Mouse (Mus musculus) limb, embryonic 10.5 days (tissue): ENCODE results near the gene Ptpn4. TPM values are rescaled to one million over a fixed set of nuclear protein-coding genes. Genes with fewer than 3 reads are reported as not detected.

Experiments used
- DNase-seq: peaks from one replicate; pipeline ENCODE4 v3.0.0-alpha.2; 2017; ENCODE audit warnings: low spot score
- H3K27ac ChIP-seq: fragments of 300-500 bp; sonication (generic); 2 replicates; pipeline ENCODE4 v1.5.1; 2016; ENCODE audit warnings: mild to moderate bottlenecking
- H3K27me3 ChIP-seq: fragments of 300-500 bp; sonication (generic); 2 replicates; pipeline ENCODE4 v1.6.1; 2016; ENCODE audit warnings: low read depth, mild to moderate bottlenecking; ENCODE audit not compliant: poor library complexity, severe bottlenecking
- H3K36me3 ChIP-seq: fragments of 300-500 bp; sonication (generic); 2 replicates; pipeline ENCODE4 v1.6.1; 2016; ENCODE audit warnings: mild to moderate bottlenecking, moderate library complexity
- H3K4me1 ChIP-seq: fragments of 300-500 bp; sonication (generic); 2 replicates; pipeline ENCODE4 v1.6.1; 2016
- H3K4me3 ChIP-seq: fragments of 300-500 bp; sonication (generic); 2 replicates; pipeline ENCODE4 v1.5.1; 2016; ENCODE audit warnings: mild to moderate bottlenecking, moderate library complexity
- H3K9me3 ChIP-seq: fragments of 300-500 bp; sonication (generic); replicated peaks from 2 replicates; pipeline ENCODE4 v1.6.1; 2016; ENCODE audit warnings: mild to moderate bottlenecking
- whole genome bisulfite sequencing: fragments of 180-500 bp; shearing (Covaris S2); methylation state at CpG from one replicate; pipeline ENCODE4 v1.1.7; 2016; 5-methylcytosine and 5-hydroxymethylcytosine counted together
- polyA plus RNA-seq: library from polyadenylated mRNA; unstranded; fragments of >200 nt; fragmentation: Nextera tagmentation; extraction: Ambion mirVana; gene quantifications from 2 replicates; pipeline ENCODE4 v1.2.1, GENCODE M21; 2016

The Ptpn4 gene
- polyA plus RNA-seq, 1 experiment from 2014 or later: 6.5 TPM

- Histone ChIP-seq H3K4me3 (no peak overlapping the region), H3K4me1 (no peaks in the 10 kb centered on the region), H3K36me3 (peaks cover 13% of the 10 kb centered on the region), H3K27ac (no peak overlapping the region), H3K9me3 (no peaks in the 10 kb centered on the region), H3K27me3 (no peaks in the 10 kb centered on the region)
- DNase-seq: no peak
- WGBS: 85% methylated on average over 3 of the region's 3 CpGs
Observed at GRCm38 (mm10) chr1:119605396-119605795, 232.0 kb downstream of the Ptpn4 start.

Other genes with a start within 250 kb of the Ptpn4 start
- gene Epb41l5, start 188.6 kb downstream of the Ptpn4 start, polyA plus RNA-seq: 25.0 and 27.7 TPM in 2 replicates
- 9.7 and 10.7 TPM in 2 replicates for gene Tmem177, start 75.6 kb upstream of the Ptpn4 start, polyA plus RNA-seq
- not detected in 2 replicates for gene Cfap221, start 159.6 kb upstream of the Ptpn4 start, polyA plus RNA-seq
- gene Sctr, start 169.3 kb upstream of the Ptpn4 start, polyA plus RNA-seq: 0.06 TPM in 1 of 2 replicates, not detected in the other
- 3.2 and 3.5 TPM in 2 replicates for gene Tmem37, start 236.5 kb upstream of the Ptpn4 start, polyA plus RNA-seq